Mouse (Mus musculus) MEL (cell line): ENCODE results near the gene Sfn. TPM values are rescaled to one million over a fixed set of nuclear protein-coding genes. Genes with fewer than 3 reads are reported as not detected.
"Not testable (repeated sequence)": the region's sequence is repeated elsewhere in the genome, so short reads cannot be mapped to it uniquely, and the experiment has no call there.

Source experiments
- DNase-seq: peaks from one replicate; pipeline ENCODE4 v3.0.0; 2011; ENCODE audit warnings: low read depth, low spot score
- H3K27ac ChIP-seq: 2 replicates; pipeline ENCODE4 v1.5.1; 2012; ENCODE audit warnings: low read depth, mild to moderate bottlenecking, control low read depth, low read length, moderate library complexity; ENCODE audit not compliant: control insufficient read depth
- H3K27me3 ChIP-seq, 2 experiments: fragments of 150-350 bp in 1 of 2; sonication (generic) in 1 of 2; 2 replicates each; pipeline ENCODE4 v1.6.1; 2012; ENCODE audit warnings: low read length in 2 of 2, mild to moderate bottlenecking in 2 of 2, improper control_type of control experiment in 1 of 2, moderate library complexity in 1 of 2; ENCODE audit not compliant: insufficient read depth in 2 of 2, control insufficient read depth in 1 of 2
- H3K36me3 ChIP-seq, 2 experiments: 2 replicates each; pipeline ENCODE4 v1.6.1; 2012 to 2014; ENCODE audit warnings: low read length in 2 of 2, improper control_type of control experiment in 1 of 2, inconsistent platforms in 1 of 2, mild to moderate bottlenecking in 1 of 2; ENCODE audit not compliant: insufficient read depth in 2 of 2, control insufficient read depth in 1 of 2
- H3K4me1 ChIP-seq, 2 experiments: fragments of 150-350 bp in 1 of 2; sonication (generic) in 1 of 2; 2 replicates each; pipeline ENCODE4 v1.6.1; 2012; ENCODE audit warnings: low read length in 2 of 2, improper control_type of control experiment in 1 of 2, mild to moderate bottlenecking in 1 of 2; ENCODE audit not compliant: insufficient read depth in 2 of 2, control insufficient read depth in 1 of 2
- H3K4me3 ChIP-seq, 2 experiments: fragments of 150-350 bp in 1 of 2; sonication (generic) in 1 of 2; 2 replicates each; pipeline ENCODE4 v1.5.1; 2012; ENCODE audit warnings: low read depth in 2 of 2, low read length in 2 of 2, mild to moderate bottlenecking in 2 of 2, moderate library complexity in 2 of 2, control low read depth in 1 of 2, improper control_type of control experiment in 1 of 2; ENCODE audit not compliant: control insufficient read depth in 1 of 2, insufficient read depth in 1 of 2
- H3K79me2 ChIP-seq: 2 replicates; pipeline ENCODE4 v1.6.1; 2012; ENCODE audit warnings: mild to moderate bottlenecking, low read length, moderate library complexity; ENCODE audit not compliant: control insufficient read depth, poor library complexity, insufficient read depth
- H3K9ac ChIP-seq: 2 replicates; pipeline ENCODE4 v1.6.1; 2012; ENCODE audit warnings: low read depth, mild to moderate bottlenecking, control low read depth, low read length, moderate library complexity; ENCODE audit not compliant: control insufficient read depth, poor library complexity, severe bottlenecking
- H3K9me3 ChIP-seq: fragments of 150-350 bp; sonication (generic); replicated peaks from 2 replicates; pipeline ENCODE4 v1.6.1; 2012; ENCODE audit warnings: mild to moderate bottlenecking, low read length, improper control_type of control experiment, moderate library complexity; ENCODE audit not compliant: insufficient read depth
- BHLHE40 ChIP-seq: IDR thresholded peaks from 2 replicates; pipeline ENCODE4 v1.6.1; 2012; ENCODE audit warnings: low read depth, mild to moderate bottlenecking, inconsistent platforms, low read length, improper control_type of control experiment, borderline replicate concordance
- CHD1 ChIP-seq: IDR thresholded peaks from 2 replicates; pipeline ENCODE4 v1.6.1; 2012; ENCODE audit warnings: low read depth, mild to moderate bottlenecking, inconsistent platforms, low read length, improper control_type of control experiment
- CHD2 ChIP-seq: IDR thresholded peaks from 2 replicates; pipeline ENCODE4 v1.6.1; 2011; ENCODE audit warnings: low read length, improper control_type of control experiment
- ELF1 ChIP-seq: IDR thresholded peaks from 2 replicates; pipeline ENCODE4 v1.6.1; 2014; ENCODE audit warnings: low read depth, mild to moderate bottlenecking, inconsistent platforms, low read length, improper control_type of control experiment, moderate library complexity
- HCFC1 ChIP-seq: IDR thresholded peaks from 2 replicates; pipeline ENCODE4 v1.6.1; 2012; ENCODE audit warnings: low read depth, mild to moderate bottlenecking, inconsistent platforms, low read length, improper control_type of control experiment, moderate library complexity
- MEF2A ChIP-seq: IDR thresholded peaks from 2 replicates; pipeline ENCODE4 v1.6.1; 2014; ENCODE audit warnings: low read depth, mild to moderate bottlenecking, inconsistent platforms, low read length, improper control_type of control experiment; ENCODE audit not compliant: poor library complexity, insufficient replicate concordance, severe bottlenecking; ENCODE audit errors: extremely low read depth
- MXI1 ChIP-seq: IDR thresholded peaks from 2 replicates; pipeline ENCODE4 v1.6.1; 2011; ENCODE audit warnings: mild to moderate bottlenecking, low read depth, low read length, improper control_type of control experiment
- MYB ChIP-seq: IDR thresholded peaks from 2 replicates; pipeline ENCODE4 v1.6.1; 2011; ENCODE audit warnings: mild to moderate bottlenecking, low read depth, low read length, improper control_type of control experiment
- MYC ChIP-seq: IDR thresholded peaks from 2 replicates; pipeline ENCODE4 v1.6.1; 2011; ENCODE audit warnings: low read depth, mild to moderate bottlenecking, low read length, improper control_type of control experiment, moderate library complexity
- POLR2AphosphoS2 ChIP-seq: IDR thresholded peaks from 2 replicates; pipeline ENCODE4 v1.6.1; 2011; ENCODE audit warnings: low read length, improper control_type of control experiment
- RAD21 ChIP-seq: IDR thresholded peaks from 2 replicates; pipeline ENCODE4 v1.6.1; 2011; ENCODE audit warnings: mild to moderate bottlenecking, low read depth, low read length, improper control_type of control experiment
- RCOR1 ChIP-seq: IDR thresholded peaks from 2 replicates; pipeline ENCODE4 v1.6.1; 2012; ENCODE audit warnings: low read depth, mild to moderate bottlenecking, inconsistent platforms, low read length, improper control_type of control experiment
- SMC3 ChIP-seq: IDR thresholded peaks from 2 replicates; pipeline ENCODE4 v1.6.1; 2011; ENCODE audit warnings: low read depth, low read length, improper control_type of control experiment
- TBP ChIP-seq: IDR thresholded peaks from 2 replicates; pipeline ENCODE4 v1.8.0; 2011; ENCODE audit warnings: low read depth, low read length, improper control_type of control experiment
- UBTF ChIP-seq: IDR thresholded peaks from 2 replicates; pipeline ENCODE4 v1.6.1; 2012; ENCODE audit warnings: low read depth, mild to moderate bottlenecking, inconsistent platforms, low read length, improper control_type of control experiment, moderate library complexity, borderline replicate concordance; ENCODE audit not compliant: insufficient read depth
- USF1 ChIP-seq: IDR thresholded peaks from 2 replicates; pipeline ENCODE4 v1.6.1; 2014; ENCODE audit warnings: low read depth, mild to moderate bottlenecking, inconsistent platforms, low read length, improper control_type of control experiment, moderate library complexity
- USF2 ChIP-seq, 2 experiments: IDR thresholded peaks; 2 replicates each; pipeline ENCODE4 v1.6.1; 2011 to 2012; ENCODE audit warnings: improper control_type of control experiment in 2 of 2, low read length in 2 of 2, borderline replicate concordance in 1 of 2, inconsistent platforms in 1 of 2, low read depth in 1 of 2, mild to moderate bottlenecking in 1 of 2; ENCODE audit not compliant: insufficient read depth in 1 of 2
- ZKSCAN1 ChIP-seq: IDR thresholded peaks from 2 replicates; pipeline ENCODE4 v1.6.1; 2012; ENCODE audit warnings: low read depth, mild to moderate bottlenecking, inconsistent platforms, low read length, improper control_type of control experiment, moderate library complexity
- polyA plus RNA-seq, 2 experiments: library from polyadenylated mRNA; stranded (reverse) in 1 of 2; unstranded in 1 of 2; fragments of >175 nt in 1 of 2; fragments of >200 nt in 1 of 2; gene quantifications; 2 replicates each; pipeline versions ENCODE4 v1.2.1 to v1.2.4; 2012; ENCODE audit warnings: low replicate concordance in 2 of 2, low read depth in 1 of 2; ENCODE audit not compliant: insufficient read length in 2 of 2, insufficient read depth in 1 of 2, missing spikeins in 1 of 2
- total RNA-seq: library from RNA; depleted of rRNA; stranded (reverse); fragments of 300-350 nt; gene quantifications from 2 replicates; pipeline ENCODE4 v1.2.3, GENCODE M21; 2012

Sfn gene
- total and polyA plus RNA-seq, 3 experiments: 0.12 to 0.19 TPM; not detected in 1

GRCm38 (mm10) chr4:133649989-133650699 lies 48.2 kb upstream of the Sfn start, which contains the start of gene Zdhhc18 (continued):
- no peak for TF ChIP-seq UBTF
- peak; percentile 69 for TF ChIP-seq SMC3
- no peak for TF ChIP-seq MYB

- peak overlapping the region; percentile 63 for H3K9ac ChIP-seq
- peak overlapping the region; percentile 10; the same call in 1 of the 2 replicates for H3K27ac ChIP-seq
- DNase-seq, H3K36me3 ChIP-seq, H3K27me3 ChIP-seq, H3K9me3 ChIP-seq, H3K79me2 ChIP-seq, H3K4me1 ChIP-seq: not testable (repeated sequence)
- peak; percentile 73; the same call in 1 of the 2 replicates for TF ChIP-seq TBP
- peak overlapping the region; percentile 63 to 92 for H3K4me3 ChIP-seq
These were observed 47.5 kb upstream of the Sfn start for GRCm38 (mm10) chr4:133649464-133649863.

GRCm38 (mm10) chr4:133645680-133646079 lies 43.7 kb upstream of the Sfn start:
- Histone ChIP-seq H3K9me3 (no peaks in the 10 kb centered on the region), H3K79me2 (no peaks in the 10 kb centered on the region), H3K27ac (no peak overlapping the region), H3K4me1 (no peaks in the 10 kb centered on the region), H3K27me3 (no peaks in the 10 kb centered on the region), H3K9ac (no peak overlapping the region), H3K36me3 (no peaks in the 10 kb centered on the region), H3K4me3 (no peak overlapping the region)
- TF ChIP-seq BHLHE40 (no peak), MEF2A (no peak), USF1 (no peak), RCOR1 (no peak), TBP (no peak), MYC (no peak), CHD2 (no peak), POLR2AphosphoS2 (no peak), CHD1 (no peak), ZKSCAN1 (no peak), HCFC1 (no peak), ELF1 (no peak), RAD21 (no peak), MXI1 (no peak), USF2 (IDR thresholded peaks at IDR 0.05; ENCODE audit: borderline replicate concordance in 1 of 2, insufficient read depth in 1 of 2, low read depth in 1 of 2, low read length in 2 of 2) (no peak)
- DNase-seq: no peak
